Mouse (Mus musculus) stomach, embryonic 15.5 days (tissue): ENCODE measurements at regions not wholly inside any gene's neighbourhood (a gene's known extent, or its start where the extent isn't known, plus 50 kb on each side); places are given as distances from the start of the nearest gene placed in this dataset.

ENCODE experiments used
- ATAC-seq: fragments of 200-750 bp; cut with Nextera tagmentation; 2 replicates; pipeline ENCODE4 v1.8.0; 2017; ENCODE audit warnings: low read depth, moderate number of reproducible peaks, moderate TSS enrichment; ENCODE audit not compliant: insufficient read depth, low FRiP score
- H3K27ac ChIP-seq: fragments of 300-500 bp; sonication (generic); 2 replicates; pipeline ENCODE4 v1.5.1; 2015; ENCODE audit warnings: mild to moderate bottlenecking, inconsistent platforms
- H3K27me3 ChIP-seq: fragments of 300-500 bp; sonication (generic); replicated peaks from 2 replicates; pipeline ENCODE4 v1.6.1; 2015; ENCODE audit warnings: inconsistent platforms
- H3K36me3 ChIP-seq: fragments of 300-500 bp; sonication (generic); 2 replicates; pipeline ENCODE4 v1.6.1; 2015; ENCODE audit warnings: inconsistent platforms
- H3K4me1 ChIP-seq: fragments of 300-500 bp; sonication (generic); 2 replicates; pipeline ENCODE4 v1.6.1; 2015; ENCODE audit warnings: inconsistent platforms
- H3K4me2 ChIP-seq: fragments of 300-500 bp; sonication (generic); 2 replicates; pipeline ENCODE4 v1.6.1; 2015; ENCODE audit warnings: mild to moderate bottlenecking, inconsistent platforms
- H3K4me3 ChIP-seq: fragments of 300-500 bp; sonication (generic); replicated peaks from 2 replicates; pipeline ENCODE4 v1.5.1; 2015; ENCODE audit warnings: inconsistent platforms
- H3K9ac ChIP-seq: fragments of 300-500 bp; sonication (generic); 2 replicates; pipeline ENCODE4 v1.6.1; 2015; ENCODE audit warnings: inconsistent platforms
- H3K9me3 ChIP-seq: fragments of 300-500 bp; sonication (generic); 2 replicates; pipeline ENCODE4 v1.6.1; 2016; ENCODE audit warnings: inconsistent platforms
- WGBS: fragments of 180-500 bp; shearing (Covaris S2); methylation state at CpG from one replicate; pipeline ENCODE4 v1.1.7; 2015; 5-methylcytosine and 5-hydroxymethylcytosine counted together

DNA sequence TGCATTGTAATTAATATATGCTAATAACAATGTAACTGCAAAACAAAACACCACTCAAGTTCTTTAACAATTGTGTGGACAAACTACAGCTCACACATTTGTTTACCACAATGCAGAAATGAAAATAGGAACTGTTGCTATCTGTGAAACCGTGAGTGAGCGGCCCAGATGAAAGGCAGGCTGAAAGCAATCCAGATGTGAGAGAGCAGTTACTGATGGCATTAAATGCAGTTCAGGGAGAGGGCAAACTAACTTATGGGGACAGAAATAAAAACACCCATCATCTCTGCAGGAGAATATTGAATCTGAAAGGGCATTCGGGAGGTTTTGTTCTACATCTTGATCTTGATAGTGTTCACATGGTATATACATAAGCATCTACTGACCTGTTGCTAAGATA, 301.3 kb downstream of the Ttll7 start:
- 67% methylated on average over 3 of the region's 3 CpGs for WGBS
- no peak overlapping the region for H3K4me3 ChIP-seq

DNA sequence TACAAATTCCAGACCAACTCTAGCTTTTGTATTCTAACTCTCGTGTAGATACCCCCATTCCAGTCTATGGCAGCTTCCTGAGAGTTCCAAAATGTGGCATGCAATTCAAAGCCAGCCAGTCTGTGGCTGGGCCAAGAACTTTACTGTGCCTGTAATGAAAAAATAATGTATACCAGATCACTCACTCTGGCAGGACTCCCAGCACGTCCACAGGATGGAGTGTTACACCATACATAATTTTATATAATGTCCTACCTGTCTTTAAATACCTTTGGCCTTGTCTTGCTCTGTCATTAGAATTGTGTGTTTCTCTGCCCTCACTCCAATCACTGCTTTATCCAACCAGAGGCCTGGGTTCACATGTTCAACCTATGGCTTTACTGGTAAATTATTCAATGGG, 301.8 kb downstream of the Ttll7 start:
- H3K9ac ChIP-seq, result no peak overlapping the region
- no peak overlapping the region for H3K4me3 ChIP-seq
- H3K4me1 ChIP-seq, result no peaks in the 10 kb centered on the region
- no peaks in the 10 kb centered on the region for H3K9me3 ChIP-seq
- no peak for ATAC-seq
- H3K4me2 ChIP-seq, result no peak overlapping the region
- H3K27ac ChIP-seq, result no peak overlapping the region
- WGBS, result 55% methylated on average over 2 of the region's 2 CpGs
- H3K36me3 ChIP-seq, result no peaks in the 10 kb centered on the region
- H3K27me3 ChIP-seq, result no peaks in the 10 kb centered on the region

More for the DNA sequence above, 301.3 kb downstream of the Ttll7 start:
- no peaks in the 10 kb centered on the region for H3K27me3 ChIP-seq
- no peaks in the 10 kb centered on the region for H3K4me1 ChIP-seq
- no peaks in the 10 kb centered on the region for H3K36me3 ChIP-seq
- no peak overlapping the region for H3K9ac ChIP-seq
- ATAC-seq, result no peak
- H3K4me2 ChIP-seq, result no peak overlapping the region
- H3K9me3 ChIP-seq, result no peaks in the 10 kb centered on the region
- H3K27ac ChIP-seq, result no peak overlapping the region

DNA sequence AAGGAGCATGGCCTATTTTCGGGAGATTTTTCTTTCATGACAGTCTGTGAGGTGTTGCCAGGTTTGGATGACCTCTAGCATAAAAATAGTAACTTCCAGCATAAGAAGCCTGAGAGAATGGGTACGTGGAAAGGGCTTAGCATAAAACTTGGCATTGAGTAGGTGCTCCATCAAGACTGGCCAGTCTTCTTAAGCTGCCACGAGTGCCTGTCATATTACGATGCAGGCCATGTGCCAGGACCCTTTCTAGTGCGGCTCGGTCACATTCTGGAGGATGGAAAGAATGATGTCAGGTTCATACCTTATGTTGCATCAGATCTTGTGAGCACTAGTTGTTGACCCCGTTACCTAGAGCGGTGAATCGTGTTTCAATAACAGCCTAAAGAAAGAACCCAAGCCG, 311.0 kb downstream of the Ttll7 start:
- Histone ChIP-seq H3K27me3 (no peaks in the 10 kb centered on the region), H3K27ac (peak overlapping the region; percentile 45), H3K4me3 (no peak overlapping the region), H3K4me1 (no peaks in the 10 kb centered on the region), H3K9me3 (no peaks in the 10 kb centered on the region), H3K4me2 (no peak overlapping the region), H3K36me3 (no peaks in the 10 kb centered on the region), H3K9ac (no peak overlapping the region)
- WGBS, result 78% methylated on average over 10 of the region's 10 CpGs
- peak; percentile 50; the same call in 1 of the 2 replicates for ATAC-seq

DNA sequence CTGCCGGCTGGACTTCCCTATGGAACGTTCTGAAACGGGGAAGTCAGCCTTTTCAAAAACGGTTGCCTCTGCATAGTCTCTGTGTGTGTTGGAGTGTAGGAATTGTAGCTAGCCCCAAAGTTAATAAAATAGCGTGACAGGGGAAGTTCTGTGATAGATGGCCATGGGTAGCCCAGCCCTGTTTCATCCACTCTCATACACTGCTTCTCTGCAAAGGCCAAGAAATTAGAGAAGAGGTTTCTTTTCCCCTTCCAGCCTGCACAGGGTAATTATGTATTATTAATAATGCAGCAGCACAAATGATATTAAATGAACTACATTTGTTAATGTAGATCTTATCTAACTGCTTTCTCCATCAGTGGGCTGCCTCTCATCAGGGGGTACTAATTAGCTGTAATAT, 311.4 kb downstream of the Ttll7 start:
- 74% methylated on average over 5 of the region's 5 CpGs for WGBS
- ATAC-seq, result no peak
- no peaks in the 10 kb centered on the region for H3K36me3 ChIP-seq
- H3K27ac ChIP-seq, result peak overlapping the region; percentile 45; the same call in 1 of the 2 replicates
- H3K27me3 ChIP-seq, result no peaks in the 10 kb centered on the region
- H3K9ac ChIP-seq, result no peak overlapping the region
- no peaks in the 10 kb centered on the region for H3K9me3 ChIP-seq
- no peak overlapping the region for H3K4me2 ChIP-seq
- H3K4me3 ChIP-seq, result no peak overlapping the region
- no peaks in the 10 kb centered on the region for H3K4me1 ChIP-seq

GRCm38 (mm10) chr3:147164931-147165330, 312.8 kb downstream of the Ttll7 start:
- 77% methylated on average over 6 of the region's 6 CpGs for WGBS

DNA sequence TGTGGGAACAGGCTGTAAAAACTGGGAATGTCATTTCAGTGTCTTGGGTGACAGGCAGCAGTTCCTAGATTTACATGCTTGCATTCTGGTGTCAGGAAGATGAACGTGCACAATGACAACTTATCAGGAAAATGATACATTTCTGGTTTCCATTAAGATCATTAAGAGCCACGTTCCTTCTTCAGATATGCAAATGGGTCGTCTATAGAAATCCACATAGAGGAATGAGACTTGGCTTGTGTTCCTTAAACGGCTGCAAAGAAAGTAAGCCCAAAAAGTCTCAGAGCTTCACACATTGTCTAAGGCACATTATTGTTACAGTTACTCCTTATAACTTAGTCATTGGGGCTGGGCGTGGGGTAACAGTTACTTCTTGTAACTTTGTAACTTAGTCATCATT, 314.4 kb downstream of the Ttll7 start:
- Histone ChIP-seq H3K4me3 (no peak overlapping the region), H3K4me2 (no peak overlapping the region), H3K9me3 (no peaks in the 10 kb centered on the region), H3K4me1 (no peaks in the 10 kb centered on the region), H3K9ac (no peak overlapping the region), H3K27me3 (no peaks in the 10 kb centered on the region), H3K27ac (no peak overlapping the region), H3K36me3 (no peaks in the 10 kb centered on the region)
- ATAC-seq, result no peak
- WGBS, result 62% methylated on average over 5 of the region's 5 CpGs

More at GRCm38 (mm10) chr3:147164931-147165330, 312.8 kb downstream of the Ttll7 start:
- Histone ChIP-seq H3K9me3 (no peaks in the 10 kb centered on the region), H3K4me3 (no peak overlapping the region), H3K9ac (no peak overlapping the region), H3K27me3 (no peaks in the 10 kb centered on the region), H3K4me1 (no peaks in the 10 kb centered on the region), H3K36me3 (no peaks in the 10 kb centered on the region), H3K27ac (no peak overlapping the region), H3K4me2 (no peak overlapping the region)
- ATAC-seq, result no peak

DNA sequence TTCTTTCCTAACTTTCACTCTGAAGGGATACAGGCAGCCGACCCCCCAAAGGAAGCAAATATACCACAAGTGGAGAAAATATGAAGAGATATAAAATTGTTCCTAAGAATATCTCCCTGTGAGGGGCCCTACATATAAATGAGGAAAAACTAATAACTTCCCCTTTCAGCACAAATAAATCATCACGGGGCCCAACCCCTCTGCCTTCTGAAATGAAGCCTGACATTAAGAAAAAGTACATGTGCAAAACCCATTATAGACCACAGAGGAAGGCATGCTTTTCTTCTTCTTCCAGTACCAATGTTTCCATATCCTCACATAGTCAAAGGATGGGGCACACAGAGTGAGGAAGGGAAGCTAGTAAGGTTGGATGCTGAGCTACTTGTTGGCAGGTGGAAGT, 317.0 kb downstream of the Ttll7 start:
- no peak overlapping the region for H3K27ac ChIP-seq
- no peaks in the 10 kb centered on the region for H3K4me1 ChIP-seq
- H3K9ac ChIP-seq, result no peak overlapping the region
- no peak overlapping the region for H3K4me2 ChIP-seq
- no peaks in the 10 kb centered on the region for H3K9me3 ChIP-seq
- H3K27me3 ChIP-seq, result no peaks in the 10 kb centered on the region
- 70% methylated on average over 2 of the region's 2 CpGs for WGBS
- H3K36me3 ChIP-seq, result no peaks in the 10 kb centered on the region
- no peak for ATAC-seq
- no peak overlapping the region for H3K4me3 ChIP-seq

DNA sequence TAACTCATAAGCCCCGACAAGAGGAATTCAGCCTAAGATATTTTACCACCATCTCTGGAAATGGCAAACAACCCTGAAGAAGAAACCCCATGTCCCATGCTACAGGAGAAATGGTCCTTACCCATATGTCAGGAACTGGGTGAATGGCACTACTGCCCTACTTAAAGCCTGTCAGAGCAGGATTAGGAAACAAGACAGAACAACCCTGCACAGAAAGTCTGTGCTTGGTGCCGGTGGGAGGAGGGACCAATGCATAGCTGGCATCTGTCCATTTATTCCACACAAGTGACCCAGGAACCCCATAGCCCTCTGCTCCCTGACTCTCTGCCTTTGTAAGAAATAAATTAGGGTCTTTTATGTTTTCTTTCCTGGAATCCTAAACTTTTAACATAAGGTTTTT, 317.9 kb downstream of the Ttll7 start:
- Histone ChIP-seq H3K27me3 (no peaks in the 10 kb centered on the region), H3K27ac (no peak overlapping the region), H3K4me3 (no peak overlapping the region), H3K4me2 (no peak overlapping the region), H3K36me3 (no peaks in the 10 kb centered on the region), H3K9me3 (no peaks in the 10 kb centered on the region), H3K4me1 (no peaks in the 10 kb centered on the region), H3K9ac (no peak overlapping the region)
- WGBS, result 58% methylated on average over 2 of the region's 2 CpGs
- ATAC-seq, result no peak

DNA sequence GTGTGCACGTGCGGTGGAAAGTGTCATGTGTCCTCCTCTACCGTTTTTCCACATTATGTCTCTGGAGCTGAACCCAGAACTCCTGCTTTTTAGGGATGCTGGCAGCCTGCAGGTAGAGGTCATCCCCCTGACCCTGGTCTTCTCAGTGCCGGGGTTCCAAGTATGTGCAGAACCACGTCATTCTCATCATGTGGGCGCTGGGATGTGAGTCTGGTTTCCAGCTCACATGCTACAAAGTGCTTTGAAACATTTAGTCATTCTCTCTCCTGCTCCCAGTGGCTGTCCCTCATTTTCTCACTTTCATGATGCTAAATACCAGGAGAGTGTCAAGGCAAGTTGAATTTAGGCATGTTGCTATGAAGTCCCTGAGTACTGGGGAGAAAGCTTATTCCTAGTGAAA, 326.6 kb downstream of the Ttll7 start:
- H3K27ac ChIP-seq, result no peak overlapping the region
- WGBS, result 78% methylated on average over 6 of the region's 6 CpGs
- H3K9ac ChIP-seq, result no peak overlapping the region
- 0 out of 2 replicates have a peak, but pooled peaks cover 5% of the 10 kb centered on the region for H3K27me3 ChIP-seq
- H3K4me2 ChIP-seq, result no peak overlapping the region
- H3K36me3 ChIP-seq, result no peaks in the 10 kb centered on the region
- peaks cover 8% of the 10 kb centered on the region; the same call in 1 of the 2 replicates for H3K4me1 ChIP-seq
- H3K4me3 ChIP-seq, result no peak overlapping the region
- no peak for ATAC-seq
- H3K9me3 ChIP-seq, result no peaks in the 10 kb centered on the region

DNA sequence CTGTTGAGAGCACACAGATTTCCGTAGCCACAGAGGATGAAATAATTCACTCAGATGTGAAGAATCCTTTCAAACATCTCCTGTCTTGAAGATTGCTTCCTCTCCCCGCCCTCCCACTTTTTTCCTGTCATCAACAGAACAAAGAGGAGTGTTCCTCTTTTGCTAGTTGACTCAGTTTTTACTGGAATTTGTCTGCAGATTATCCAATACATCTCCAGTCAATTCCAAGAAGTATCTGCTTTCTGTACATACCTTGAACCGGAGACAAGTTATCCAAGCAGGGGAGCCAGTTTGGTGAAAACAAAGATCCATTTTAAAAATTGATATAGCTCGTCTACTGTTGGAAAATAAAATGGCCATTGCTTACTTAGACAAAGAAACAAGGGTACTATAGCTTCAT, 328.5 kb downstream of the Ttll7 start:
- Histone ChIP-seq H3K4me1 (peaks cover 8% of the 10 kb centered on the region; the same call in 1 of the 2 replicates), H3K4me2 (no peak overlapping the region), H3K27me3 (0 out of 2 replicates have a peak, but pooled peaks cover 5% of the 10 kb centered on the region), H3K9ac (no peak overlapping the region), H3K9me3 (no peaks in the 10 kb centered on the region), H3K4me3 (no peak overlapping the region), H3K27ac (no peak overlapping the region), H3K36me3 (no peaks in the 10 kb centered on the region)
- ATAC-seq, result no peak
- WGBS, result 65% methylated on average over 4 of the region's 4 CpGs

DNA sequence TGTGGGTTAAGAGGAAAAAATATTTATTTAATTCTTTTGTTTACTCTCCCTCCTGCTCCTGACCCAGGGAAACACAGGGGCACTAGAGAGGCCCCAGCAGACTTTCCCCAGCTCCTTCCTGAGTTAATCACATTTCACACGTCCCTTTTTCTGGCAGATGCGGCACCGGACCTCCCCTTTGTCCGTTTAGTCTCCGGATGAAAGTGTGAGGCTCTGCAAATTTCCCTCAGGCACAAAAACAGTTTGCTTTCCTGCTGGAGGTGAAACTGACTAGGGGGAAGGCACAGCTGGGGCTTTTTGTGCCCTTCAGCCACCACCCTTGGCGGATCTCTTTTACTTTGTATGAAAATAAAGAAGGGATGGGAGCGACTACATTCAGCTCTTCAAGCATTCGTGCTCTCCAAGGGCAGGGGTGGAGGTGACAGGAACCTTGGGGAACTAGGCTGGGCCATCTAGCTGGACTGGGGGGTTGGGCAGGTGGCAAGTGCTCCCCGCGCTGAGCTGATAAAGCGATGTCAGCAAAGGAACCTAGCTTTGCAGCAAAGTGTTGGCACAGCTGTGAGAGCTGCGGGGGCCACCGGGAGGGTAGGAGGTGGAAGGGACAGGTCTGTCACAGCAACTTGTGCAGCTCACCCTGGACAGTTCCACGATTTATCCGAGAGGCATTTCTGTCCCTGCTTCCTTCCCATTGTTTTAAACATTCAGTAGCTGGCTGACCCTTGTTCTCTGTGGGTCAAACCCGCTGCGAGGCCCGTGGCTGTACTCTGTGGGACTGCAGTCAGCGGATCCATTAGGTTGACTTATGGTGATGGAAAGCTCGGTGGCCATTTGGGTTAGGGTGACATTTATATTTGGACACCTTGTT, 329.6 kb downstream of the Ttll7 start:
- no peak overlapping the region for H3K4me3 ChIP-seq
- WGBS, result 5% methylated on average over 20 of the region's 20 CpGs
- peak overlapping the region; percentile 26; the same call in 1 of the 2 replicates for H3K4me2 ChIP-seq
- H3K27me3 ChIP-seq, result 0 out of 2 replicates have a peak, but pooled peaks cover 5% of the 10 kb centered on the region
- no peak overlapping the region for H3K27ac ChIP-seq
- H3K9me3 ChIP-seq, result no peaks in the 10 kb centered on the region
- no peak overlapping the region for H3K9ac ChIP-seq
- no peaks in the 10 kb centered on the region for H3K36me3 ChIP-seq
- ATAC-seq, result peak; percentile 50
- peaks cover 8% of the 10 kb centered on the region; the same call in 1 of the 2 replicates for H3K4me1 ChIP-seq

DNA sequence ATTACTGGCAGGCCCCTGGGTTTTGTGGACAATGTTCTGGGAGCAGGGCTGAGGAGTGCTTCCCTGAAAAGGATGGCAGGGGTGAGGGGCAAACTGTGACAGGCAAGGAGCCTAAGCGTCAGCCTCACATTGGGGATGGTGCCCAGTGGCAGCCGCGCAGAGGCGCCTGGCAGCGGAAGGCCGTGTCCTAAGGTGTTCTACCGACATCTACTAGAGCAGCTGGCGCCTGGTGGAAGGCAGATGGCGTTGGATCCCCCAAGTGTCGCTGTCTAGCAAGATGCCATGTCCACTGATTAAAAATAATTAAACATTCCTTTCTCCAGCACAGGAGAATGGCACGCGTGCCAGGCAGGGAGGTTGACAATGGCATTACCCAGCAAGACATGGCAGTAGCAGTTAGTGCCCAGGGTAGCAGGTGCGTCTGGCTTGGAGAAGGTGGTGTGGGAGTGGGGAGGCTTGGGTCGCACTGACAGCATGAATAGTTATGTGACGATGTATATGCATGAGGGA, 330.3 kb downstream of the Ttll7 start:
- WGBS, result 43% methylated on average over 15 of the region's 15 CpGs
- H3K4me1 ChIP-seq, result peaks cover 8% of the 10 kb centered on the region; the same call in 1 of the 2 replicates
- H3K27ac ChIP-seq, result no peak overlapping the region
- no peaks in the 10 kb centered on the region for H3K9me3 ChIP-seq
- ATAC-seq, result no peak
- no peak overlapping the region for H3K4me3 ChIP-seq
- H3K9ac ChIP-seq, result no peak overlapping the region
- 0 out of 2 replicates have a peak, but pooled peaks cover 5% of the 10 kb centered on the region for H3K27me3 ChIP-seq
- no peak overlapping the region for H3K4me2 ChIP-seq
- no peaks in the 10 kb centered on the region for H3K36me3 ChIP-seq
